Mouse (Mus musculus): ENCODE measurements around the gene 4930432M17Rik. TPM values are rescaled to one million over a fixed set of nuclear protein-coding genes. Genes with fewer than 3 reads are reported as not detected.

The 4930432M17Rik gene
- total RNA-seq, 1 experiment from 2014 or later = not detected

- DNase-seq = no peak
Observed at GRCm38 (mm10) chr3:121678935-121679334, 8.4 kb downstream of the 4930432M17Rik start.

DNA sequence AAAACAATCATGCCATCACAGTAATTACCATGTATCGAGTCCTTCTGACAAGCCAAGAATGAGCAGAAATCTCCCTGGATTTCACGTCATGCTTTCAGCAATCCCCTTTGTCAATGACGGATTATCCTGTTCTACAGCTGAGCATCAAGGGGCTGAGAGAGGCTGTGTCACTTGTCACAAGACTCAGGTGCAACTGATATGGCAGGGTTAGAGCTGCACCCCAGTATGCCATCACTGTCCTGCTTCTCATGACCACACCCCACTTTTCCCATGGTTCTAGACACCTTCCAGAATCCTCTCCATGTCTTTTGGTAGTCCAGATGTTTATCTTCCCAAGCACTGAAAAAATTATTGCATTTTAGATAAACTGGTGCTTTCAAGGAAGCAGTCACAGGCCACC lies 8.9 kb downstream of the 4930432M17Rik start:
- DNase-seq = no peak

DNA sequence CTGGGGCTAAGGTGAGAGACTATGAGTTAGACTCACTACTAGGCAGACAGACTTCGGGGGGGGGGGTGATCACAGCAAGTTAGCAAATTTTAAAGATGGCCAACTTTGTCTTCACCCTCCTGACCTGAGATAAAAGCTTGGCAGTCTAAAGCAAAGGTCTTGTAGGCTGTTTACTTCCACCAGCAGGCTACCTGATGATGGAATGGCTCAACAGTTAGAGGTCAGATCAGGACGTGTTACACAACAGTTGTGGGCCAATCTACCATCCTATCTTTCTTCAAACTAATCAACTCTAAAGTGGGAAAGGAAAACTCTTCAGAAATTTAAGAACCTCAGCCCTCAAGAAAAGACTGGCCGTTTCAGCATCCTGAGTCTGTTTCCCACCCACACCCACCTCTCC lies 9.6 kb downstream of the 4930432M17Rik start:
- DNase-seq = no peak

- DNase-seq = no peak
Observed at GRCm38 (mm10) chr3:121682439-121683411, 12.2 kb downstream of the 4930432M17Rik start.

GRCm38 (mm10) chr3:121684552-121684951 lies 14.0 kb downstream of the 4930432M17Rik start:
- no peak for DNase-seq

GRCm38 (mm10) chr3:121684963-121685362 lies 14.4 kb downstream of the 4930432M17Rik start:
- no peak for DNase-seq

DNA sequence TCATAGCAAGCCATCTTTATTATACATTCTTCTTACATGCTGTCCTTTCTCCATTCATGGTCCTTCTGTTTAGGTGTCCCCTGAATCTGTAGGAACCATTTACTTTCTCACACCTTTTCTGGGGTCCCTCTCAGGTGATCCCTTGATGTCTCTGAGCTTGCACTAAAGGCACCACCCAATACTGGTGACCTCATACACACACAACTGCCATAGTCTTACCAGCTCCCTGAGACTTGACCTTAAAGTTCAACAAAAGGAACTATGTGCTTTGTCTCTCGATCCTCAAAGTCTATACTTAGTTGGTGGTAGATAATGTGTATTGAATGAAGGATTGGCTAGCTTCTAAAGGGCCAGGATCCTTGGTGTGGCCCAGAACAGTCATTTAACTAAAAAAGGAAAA lies 15.4 kb downstream of the 4930432M17Rik start:
- no peak for DNase-seq

DNA sequence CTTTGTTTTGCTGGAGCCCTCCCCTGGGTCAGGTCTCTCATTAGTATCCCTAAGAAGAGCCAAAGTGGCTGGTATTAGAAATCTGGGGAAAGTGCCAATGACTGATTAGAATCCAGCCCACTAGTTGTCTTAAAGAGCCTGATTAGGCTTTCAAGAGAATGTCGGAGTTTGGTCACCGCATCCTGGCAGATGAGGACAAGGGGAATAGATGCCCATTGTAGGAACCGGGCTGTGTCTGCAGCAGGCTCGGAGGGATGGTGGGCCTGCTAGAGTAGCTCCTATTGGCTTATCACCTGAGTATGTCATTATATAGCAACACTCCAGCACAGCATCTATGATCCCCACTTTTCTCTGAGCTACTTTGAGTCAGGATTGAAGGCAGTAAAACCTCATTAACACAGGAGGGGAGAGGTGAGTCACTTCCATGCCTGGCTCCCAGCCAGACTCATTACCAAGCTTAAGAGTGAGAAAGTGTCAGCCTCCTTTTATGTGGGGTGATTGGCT lies 15.9 kb downstream of the 4930432M17Rik start:
- DNase-seq = no peak

DNA sequence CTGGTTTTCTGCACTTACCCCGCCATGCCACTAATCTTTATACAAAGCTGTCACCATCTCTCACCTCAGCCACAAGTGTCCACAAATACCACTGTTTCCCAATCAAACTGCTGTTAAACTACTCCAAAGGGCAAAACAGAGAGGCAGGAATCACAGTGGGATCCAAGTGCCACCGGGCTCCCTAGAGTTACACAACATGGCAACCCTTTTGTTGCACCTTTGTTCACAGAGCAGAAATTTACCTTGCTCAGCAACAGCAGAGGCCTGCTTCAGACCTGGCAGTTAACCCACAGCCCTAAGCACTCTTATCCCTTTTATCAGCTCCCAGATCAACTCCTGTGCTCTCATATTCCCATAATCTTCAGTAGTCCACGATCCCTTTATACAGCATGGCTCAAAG lies 17.2 kb downstream of the 4930432M17Rik start:
- no peak for DNase-seq

DNA sequence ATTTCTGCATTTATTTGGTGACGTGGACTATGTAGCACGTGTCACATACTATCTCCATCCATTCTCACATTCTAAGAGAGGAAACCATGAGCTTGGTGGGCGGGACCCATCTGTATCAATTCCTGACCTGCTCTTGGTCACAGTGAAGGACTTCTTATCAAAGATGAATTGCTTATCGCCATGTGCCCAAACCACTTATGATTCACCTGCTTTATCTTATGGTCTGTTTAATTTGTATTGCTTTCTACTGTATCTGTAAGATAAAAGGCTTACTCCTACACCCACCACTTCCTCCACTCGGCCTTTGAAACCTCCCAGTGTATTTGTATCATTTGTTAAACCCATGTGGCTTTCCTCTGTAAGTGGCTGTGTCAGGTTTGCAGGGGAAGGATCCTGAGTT lies 18.5 kb downstream of the 4930432M17Rik start:
- no peak for DNase-seq

DNA sequence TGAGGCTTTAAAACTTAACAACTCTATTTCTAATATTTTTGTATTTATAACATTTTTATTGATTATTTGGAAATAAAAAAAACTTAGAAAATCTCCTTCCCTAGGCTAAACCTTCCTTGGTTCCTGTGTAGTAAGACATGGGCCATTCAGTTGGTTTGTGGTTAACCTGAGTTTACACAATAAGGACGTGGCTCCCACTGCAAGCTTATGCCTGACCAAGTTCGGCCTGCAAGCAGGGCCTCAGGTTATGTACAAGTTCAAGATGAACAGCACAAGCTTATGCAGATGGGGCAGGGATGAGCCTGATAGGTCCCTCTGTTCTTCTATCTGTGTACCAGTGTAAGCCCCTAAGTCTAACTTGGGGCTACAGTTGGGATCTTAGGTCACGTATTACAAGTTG lies 19.1 kb downstream of the 4930432M17Rik start:
- no peak for DNase-seq

DNA sequence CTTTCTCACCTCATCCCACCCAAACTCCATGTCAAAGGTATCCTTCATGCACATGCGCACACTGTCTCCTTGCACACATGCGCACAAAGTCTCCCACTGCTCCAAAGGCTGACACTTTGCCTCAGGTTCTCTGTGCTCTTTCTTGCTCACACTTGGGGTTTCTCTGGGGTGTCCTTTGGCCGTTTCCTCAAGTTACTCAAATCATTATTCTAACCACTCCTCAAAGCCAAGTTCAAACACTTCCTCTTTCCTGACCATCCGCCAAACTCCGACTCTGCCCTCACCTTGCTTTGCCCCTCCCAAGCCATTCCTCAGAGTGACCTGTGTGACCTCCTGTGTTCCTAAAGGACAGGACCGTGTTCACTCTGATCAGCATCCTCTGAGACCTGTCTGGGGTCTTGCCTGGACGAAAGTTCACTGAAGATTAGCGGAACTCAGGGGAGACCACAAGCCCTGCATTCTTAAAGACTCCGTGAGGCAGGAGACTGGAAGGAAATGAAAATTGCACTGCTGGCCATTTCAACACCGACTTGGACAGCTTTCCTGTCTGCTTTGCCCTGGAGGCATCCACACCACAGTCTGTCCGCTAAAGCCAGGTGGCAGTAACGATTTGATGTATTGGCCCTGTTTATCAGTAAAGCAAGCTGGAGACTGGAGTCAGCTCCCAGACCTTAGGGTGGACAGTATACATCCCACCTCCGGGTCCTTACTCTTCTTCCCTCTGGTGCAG lies 22.6 kb downstream of the 4930432M17Rik start:
- no peak for DNase-seq

GRCm38 (mm10) chr3:121693746-121694145 lies 23.2 kb downstream of the 4930432M17Rik start:
- DNase-seq = no peak

DNA sequence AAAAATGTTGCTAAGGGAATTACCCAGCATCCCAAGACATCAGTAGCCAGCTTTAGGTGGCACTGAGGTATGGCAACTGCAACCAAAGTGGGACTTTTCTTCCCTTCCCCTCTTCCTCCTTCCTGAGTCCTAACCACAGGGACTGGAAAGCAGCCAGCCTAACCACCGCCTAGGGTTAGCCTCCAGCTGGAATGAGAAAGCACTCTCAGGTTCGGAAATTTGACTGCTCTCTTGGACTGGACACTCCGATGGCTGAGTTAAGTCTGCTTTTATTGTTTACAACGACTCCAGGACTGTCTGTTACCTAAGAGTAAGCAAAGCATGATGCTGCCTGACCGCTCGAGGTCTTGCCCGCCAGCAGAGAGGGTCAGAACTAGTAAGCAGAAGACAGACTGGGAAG lies 26.6 kb downstream of the 4930432M17Rik start:
- DNase-seq = no peak

GRCm38 (mm10) chr3:121699401-121699800 lies 28.8 kb downstream of the 4930432M17Rik start:
- no peak for DNase-seq

DNA sequence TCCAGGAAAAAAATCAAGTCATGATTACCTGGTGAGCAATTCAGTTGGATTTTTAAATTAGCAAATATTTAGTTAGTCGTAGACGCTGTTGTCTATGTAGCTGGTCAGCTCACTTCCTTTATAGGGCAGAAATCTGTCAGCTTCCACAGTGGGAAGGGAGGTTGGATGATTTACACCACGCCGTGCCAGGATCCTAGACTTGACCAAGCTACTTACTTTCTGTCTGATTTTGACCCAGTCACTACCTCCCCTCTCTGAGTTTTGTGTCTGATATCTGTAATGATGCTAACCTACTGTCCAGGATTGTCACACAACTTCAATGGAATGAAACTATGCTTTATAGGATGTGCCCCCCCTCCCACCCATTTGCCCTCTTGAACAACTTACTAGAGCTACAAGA lies 29.3 kb downstream of the 4930432M17Rik start:
- DNase-seq = no peak

- no peak for DNase-seq
Observed at GRCm38 (mm10) chr3:121700364-121700952, 29.9 kb downstream of the 4930432M17Rik start.

GRCm38 (mm10) chr3:121703155-121703879 lies 32.8 kb downstream of the 4930432M17Rik start:
- DNase-seq = no peak

GRCm38 (mm10) chr3:121703880-121704243 lies 33.3 kb downstream of the 4930432M17Rik start:
- DNase-seq = no peak

GRCm38 (mm10) chr3:121706087-121706486 lies 35.5 kb downstream of the 4930432M17Rik start:
- peak; percentile 49 for DNase-seq

GRCm38 (mm10) chr3:121707106-121707505 lies 36.5 kb downstream of the 4930432M17Rik start:
- DNase-seq = no peak
